Mouse (Mus musculus): ENCODE data around the gene Ccdc150.

Ccdc150 gene

DNA sequence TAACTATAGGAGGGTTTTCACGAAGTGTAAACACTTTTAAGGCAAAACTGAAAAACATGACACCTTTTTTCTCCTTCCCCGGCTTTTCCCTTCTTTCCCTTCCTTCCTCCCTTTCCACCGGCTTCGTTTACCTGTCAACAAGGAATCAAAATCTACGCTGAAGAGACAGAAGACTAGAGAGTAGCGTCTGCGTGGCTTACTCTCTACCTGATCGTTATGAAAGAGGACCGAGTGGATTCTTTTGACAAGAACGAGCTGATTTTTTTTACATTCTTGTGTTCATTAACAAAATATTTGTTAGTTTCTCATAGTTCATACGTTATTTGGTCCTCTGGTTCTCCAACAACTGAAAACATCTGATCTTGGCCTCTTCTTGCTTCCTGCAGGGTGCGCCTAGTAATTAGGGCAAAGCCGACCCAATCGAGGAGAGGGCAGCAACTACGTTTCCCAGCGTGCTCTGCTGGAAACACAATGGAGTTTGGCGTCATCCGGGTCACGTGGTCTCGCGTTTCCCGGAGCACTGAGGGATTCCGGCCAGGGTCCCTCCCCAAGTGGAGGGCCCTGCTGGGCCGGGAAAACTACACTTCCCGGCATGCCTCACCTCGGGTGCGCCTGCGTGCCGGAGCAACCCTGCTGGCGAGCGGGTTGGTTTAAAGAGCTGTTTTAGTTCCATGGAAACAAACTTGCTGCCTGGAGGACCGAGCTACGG is at the start of gene Ccdc150:
Gene Ccdc150 (plus strand): TSS at position 526 of the 709 bp plus-strand sequence.
- DNase-seq (ENCODE audit: low spot score), result peak; percentile 98

DNA sequence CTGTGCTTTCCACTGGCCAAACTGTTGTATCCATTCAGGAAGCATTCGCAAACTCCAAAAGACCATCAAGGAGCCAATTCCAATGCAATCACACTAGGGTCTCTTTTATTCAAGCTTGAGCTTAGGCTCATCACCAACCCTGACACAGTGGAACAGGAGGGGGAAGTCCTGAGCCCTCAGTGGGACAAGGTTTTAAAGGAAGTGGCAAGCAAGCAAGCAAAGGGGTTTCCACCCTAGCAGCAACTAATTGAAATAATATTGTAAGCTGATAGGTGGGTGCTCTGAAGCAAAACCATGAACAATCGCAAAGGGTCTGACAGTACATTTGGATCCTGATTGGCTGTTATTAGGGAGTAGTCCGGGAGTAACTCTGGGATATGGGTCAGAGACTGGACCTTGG is 30.2 kb upstream of the Ccdc150 start:
- no peak for DNase-seq (ENCODE audit: low spot score)

DNA sequence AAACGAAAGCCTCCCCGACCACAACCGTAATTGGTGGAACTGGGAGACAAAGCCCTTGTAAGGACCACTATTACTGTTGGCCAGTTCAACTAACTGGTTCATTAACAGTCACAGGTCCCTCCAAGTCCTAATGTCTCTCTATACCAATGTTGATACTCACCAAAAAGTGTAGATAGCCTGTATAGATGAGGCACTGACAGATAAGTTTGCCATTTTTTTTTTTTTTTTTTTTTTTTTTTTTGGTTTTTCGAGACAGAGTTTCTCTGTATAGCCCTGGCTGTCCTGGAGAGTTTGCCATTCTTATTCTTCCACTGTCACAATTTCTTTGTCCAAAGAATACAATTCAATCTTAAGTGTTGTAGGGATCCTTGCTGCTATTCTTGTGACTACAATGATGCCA is 7.8 kb upstream of the Ccdc150 start:
- DNase-seq (ENCODE audit: low spot score), result no peak

DNA sequence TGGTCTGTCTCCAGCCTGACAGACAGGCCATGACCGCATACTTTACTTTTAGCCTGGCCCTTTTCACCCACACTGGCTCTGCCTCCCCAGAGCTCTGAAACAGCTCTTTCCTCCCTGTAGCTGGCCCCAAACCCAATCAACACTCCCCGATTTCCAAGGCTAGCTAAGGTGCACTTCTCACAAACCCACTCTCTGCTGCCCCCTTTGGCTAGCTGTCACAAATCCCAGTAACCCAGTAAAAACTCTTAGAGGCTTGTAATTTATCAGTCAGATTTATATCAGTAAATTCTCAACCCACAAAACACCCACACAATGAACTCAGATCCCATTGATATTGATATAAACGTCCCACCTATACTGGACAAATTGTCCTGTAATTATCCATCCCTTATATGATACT is 25.1 kb downstream of the Ccdc150 start:
- DNase-seq (ENCODE audit: low spot score), result no peak

DNA sequence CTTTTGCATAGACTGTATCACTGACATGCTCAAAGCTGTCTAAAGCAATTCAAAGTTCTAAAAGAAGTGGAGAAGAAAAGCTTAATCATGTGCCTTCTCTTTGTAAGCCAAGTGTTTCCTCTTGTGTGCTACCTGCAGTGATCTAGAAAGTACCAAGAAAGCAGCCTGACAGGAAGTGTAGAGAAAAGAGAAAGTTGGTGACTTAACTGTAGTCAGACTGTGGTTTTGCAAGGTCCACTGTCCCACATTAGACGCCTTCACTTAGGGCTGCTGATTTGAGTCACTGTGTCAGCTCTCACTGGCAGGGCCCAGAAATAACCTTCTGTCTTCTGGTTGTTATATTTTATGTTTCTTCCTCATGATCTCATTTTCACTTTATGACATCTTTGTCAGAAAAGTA is 29.1 kb downstream of the Ccdc150 start:
- no peak for DNase-seq (ENCODE audit: low spot score)

DNA sequence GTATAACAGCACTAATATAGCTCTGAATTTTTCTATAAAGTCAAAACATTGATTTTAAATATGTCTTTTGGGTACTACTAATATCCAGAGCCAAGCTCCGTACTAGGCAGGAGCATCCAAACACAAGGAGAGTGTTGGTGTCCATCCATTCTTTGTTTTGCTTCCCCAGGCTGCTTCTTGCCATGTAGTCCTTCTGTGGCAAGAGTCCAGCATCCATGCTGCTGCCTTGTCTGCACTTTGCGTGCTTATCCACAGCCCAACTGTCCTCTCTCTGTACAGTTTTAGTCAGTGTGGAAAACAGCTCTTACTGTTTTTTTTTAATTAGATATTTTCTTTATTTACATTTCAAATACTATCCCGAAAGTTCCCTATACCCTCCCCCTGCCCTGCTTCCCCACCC is 30.2 kb downstream of the Ccdc150 start:
- DNase-seq (ENCODE audit: low spot score), result no peak

DNA sequence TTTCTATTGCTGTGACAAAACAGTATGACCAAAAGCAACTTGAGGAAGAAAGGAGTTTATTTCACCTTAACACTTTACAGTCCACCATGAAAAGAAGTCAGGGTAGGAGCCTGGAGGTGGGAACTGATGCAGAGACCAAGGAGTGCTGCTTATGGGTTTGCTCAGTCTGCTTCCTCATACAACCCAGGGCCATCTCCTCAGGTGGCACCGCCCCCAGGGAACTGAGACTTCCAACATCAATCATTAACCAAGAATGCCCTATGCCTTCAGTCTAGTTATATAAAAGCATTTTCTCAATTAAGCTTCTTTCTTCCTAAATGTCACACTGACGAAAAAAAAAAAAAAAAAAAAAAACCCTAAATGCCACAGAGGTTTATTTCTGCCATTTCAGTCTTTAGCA is 55.9 kb downstream of the Ccdc150 start:
- DNase-seq (ENCODE audit: low spot score), result no peak

DNA sequence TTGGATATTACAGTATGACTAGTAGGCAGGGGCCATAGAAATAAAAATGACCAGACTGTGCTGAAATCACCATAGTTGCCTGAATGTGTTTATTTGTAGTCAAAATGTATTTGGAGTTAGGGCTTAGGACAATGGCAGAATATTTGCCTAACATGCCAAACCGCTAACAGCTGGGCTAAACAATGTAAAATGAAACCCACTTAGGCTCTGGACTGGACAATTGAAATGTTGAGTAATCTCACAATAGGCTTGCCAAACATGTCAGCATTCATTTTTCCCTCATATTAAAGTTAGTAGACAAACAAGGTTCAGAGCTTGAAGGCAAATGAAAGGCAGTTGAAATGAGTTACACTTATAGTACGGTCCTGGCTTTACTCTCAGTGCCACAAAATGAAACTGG is 76.2 kb downstream of the Ccdc150 start:
- no peak for DNase-seq (ENCODE audit: low spot score)

DNA sequence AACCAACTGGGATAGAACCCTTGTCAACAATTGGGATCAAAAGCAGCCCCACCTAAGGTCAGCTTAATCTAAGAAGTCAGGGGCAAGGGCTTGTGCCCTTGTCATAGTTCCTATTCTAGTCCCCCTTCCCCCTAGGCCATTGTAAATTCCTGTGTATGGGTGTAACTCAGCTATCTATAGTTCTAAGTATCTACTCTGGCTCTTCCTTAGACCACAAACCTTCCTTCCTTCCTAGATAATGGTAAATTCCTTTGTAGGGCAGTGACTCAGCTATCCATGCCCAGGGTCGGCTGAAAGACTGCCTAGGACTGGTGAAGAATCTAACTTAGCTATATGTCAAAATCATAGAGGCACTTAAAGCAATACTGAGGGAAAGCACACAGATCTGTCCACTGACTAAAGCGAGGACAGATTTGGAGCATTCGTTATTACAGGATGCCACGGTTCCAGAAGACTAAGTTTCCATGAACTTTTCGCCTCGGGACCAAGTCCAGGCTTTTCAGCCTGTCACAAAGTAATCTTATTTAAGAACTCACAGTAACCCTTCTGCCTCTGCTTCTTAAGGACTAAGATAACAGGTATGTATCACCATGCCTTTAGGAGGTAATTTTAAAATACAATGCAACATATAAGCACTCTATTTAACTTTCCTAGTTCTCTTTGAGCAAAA is 77.5 kb downstream of the Ccdc150 start:
- DNase-seq (ENCODE audit: low spot score), result no peak

DNA sequence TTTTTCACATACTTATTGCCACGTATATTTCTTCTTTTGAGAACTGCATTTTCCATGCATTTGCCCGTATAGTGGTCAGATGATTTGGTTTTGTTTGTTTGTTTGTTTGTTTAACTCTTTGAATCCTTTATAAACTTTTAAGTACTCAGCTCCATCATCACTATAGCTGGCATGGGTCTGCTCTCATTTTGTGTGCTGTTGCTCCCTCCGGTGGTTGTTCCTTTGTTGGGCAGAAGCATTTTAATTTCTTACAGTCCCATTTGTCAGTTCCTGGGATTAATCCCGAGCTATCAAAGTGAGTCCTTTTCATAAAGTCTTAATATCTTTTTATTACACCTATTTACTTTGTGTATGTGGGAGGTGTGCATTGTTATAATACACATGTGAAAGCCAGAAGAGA is 82.5 kb downstream of the Ccdc150 start:
- peak; percentile 55 for DNase-seq (ENCODE audit: low spot score)

DNA sequence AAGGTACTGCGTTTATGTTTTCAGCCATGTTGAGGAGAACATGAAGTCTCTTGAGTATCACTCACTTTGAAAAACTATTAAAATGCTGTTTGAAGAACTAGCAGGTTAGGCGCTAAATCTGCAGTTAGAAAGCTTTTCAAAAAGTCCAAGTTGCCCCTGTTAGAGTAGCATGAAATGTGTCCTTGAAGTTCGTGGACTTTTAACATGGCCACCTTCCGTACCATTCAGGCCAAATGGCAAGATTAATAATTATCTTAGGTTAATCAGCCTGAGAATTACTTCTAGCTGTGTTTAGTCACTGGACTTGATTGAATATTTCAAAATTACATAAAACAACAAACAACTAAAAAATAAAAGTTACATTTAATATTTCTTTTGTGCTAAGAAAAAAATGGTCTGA is 104.3 kb downstream of the Ccdc150 start:
- no peak for DNase-seq (ENCODE audit: low spot score)

DNA sequence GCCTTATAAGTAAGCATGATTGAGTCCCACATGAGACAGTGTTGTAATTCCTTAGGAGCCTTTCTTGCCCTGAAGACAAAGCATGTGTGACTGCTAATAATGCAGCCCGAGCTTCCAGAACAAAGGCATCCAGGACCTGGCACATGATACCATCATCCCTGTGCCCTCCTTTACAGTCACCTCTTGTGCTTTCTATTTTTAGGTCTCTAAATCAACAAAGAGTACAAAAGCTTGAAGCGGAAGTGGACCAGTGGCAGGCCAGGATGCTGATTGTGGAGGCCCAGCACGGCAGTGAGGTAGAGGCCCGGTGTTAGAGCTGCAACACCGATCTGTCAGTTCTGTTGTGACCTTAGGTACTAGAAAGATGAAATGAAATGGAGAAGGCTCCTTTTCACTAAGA is 105.0 kb downstream of the Ccdc150 start:
- DNase-seq (ENCODE audit: low spot score), result no peak

DNA sequence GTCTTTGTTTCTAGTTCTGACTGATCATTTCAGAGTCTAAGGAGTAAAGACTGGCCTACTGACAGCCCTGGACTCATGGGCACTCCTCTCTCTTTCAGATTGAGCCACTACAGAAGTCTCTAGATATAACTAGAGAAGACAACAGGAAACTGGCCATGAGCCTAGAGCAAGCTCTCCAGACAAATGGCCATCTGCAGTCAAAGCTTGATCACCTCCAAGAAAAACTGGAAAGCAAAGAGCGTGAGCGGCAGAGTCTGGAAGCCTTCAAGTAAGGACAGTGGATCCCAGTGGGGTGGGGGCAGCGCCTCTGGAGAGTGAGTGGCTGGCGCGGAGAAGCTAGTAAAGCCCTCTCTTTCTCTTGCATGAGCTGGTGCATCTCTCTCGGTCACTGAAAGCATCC is 106.1 kb downstream of the Ccdc150 start:
- DNase-seq (ENCODE audit: low spot score), result no peak

DNA sequence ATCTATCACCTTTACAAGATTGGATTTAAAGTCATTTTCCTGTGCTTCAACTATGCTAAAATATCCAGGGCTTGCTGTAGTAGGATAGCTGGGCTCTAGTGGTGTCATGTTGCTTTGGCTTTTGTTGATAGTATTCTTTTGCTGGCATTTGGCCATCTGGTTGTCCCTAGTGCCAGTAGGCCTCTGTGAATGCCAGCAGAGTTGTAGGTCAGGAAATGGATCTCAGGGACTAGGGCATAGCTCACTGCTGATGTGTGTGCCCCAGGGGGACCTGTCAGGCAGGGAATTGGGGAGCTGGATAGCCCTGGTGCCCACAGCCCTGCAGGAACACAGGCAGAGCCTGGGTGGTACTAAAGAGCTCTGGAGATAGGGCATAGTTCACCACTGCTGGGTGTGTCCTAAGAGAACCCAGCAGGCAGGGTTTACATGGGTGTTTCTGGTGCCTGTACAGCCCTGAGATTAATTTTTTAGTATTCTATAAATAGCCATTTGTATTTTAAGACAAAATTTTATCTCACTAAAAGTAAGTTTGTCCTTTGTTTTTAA is 127.1 kb downstream of the Ccdc150 start:
- no peak for DNase-seq (ENCODE audit: low spot score)

DNA sequence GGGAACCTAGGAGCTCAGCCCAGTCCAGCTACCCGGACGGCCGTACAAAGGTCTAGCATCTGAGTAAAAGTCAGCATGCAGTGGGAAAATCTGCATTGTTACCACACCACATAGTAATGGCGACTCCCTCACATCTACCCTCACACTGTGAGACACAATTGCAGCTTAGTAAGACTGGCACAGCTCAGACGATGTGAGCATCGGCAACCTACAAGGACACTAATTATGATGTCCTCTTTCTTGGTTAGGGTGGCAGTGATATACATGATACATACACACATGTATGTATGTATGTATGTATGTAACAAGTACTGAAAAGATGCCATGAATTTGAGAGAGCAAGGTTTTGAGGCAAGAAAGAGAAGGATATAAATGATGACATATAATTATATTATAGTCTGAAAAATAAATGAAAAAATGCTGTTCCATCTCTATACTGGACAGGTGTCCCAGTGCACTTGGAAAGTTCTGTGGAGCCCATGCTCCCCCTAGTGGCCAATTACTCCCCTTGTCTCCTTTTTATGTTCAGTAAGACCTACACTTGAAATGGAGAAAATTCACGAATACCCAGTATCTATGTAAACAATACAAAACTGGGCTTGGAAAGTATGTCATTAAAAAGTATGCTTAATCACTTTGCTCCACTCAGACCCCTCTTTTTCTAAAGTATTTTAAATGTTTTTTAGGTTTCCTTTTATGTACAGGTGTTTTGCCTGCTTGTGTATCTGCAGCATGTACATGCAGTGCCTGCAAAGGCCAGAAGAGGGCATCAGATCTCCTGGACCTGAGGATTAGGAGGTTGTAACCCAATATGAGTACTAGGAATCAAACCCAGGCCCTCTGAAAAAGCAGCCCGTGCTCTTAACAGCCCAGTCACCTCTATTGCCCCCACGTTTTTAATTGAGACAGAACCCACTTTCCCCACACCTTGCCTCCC is 130.8 kb downstream of the Ccdc150 start:
- DNase-seq (ENCODE audit: low spot score), result peak; percentile 69

DNA sequence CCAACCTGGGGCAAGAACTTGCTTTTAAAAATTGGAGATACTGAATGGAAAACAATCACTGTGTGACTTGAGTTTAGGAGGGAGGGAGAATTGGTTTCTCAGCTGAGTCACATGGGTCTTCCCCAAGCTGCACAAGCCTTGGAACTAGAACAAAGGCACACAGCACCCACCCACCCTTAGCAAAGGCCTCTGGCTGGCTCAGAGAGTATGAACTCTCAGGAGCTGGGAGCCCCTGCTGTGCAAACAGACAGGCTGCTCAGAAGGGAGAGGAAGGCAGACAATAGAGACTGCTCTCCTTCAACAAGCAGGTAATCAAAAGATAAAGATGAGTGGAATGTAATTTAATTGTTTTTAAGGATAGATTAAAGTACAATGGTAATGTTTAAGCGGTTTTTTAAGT is 133.7 kb downstream of the Ccdc150 start:
- no peak for DNase-seq (ENCODE audit: low spot score)

DNA sequence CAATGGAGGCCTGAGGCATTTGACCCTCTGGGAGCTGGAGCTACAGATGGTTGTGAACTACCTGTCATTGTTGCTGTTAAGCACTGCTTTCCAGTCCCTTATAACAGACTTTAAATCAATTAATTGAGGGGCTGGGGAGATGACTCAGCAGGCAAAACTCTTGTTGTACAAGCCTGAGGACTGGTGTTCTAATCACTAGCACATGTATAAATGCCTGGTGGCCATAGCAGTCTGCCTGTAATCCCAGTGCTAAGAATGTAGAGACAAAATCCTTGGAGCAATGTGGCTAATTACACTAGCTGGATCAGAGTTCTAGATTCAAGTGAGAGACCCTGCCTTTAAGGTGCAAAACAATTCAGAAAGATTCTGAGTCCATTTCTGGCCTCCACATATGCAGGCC is 152.3 kb downstream of the Ccdc150 start:
- DNase-seq (ENCODE audit: low spot score), result no peak

Data from layer of hippocampus, adult 11-12 months (tissue).